Mouse (Mus musculus) midbrain, embryonic 10.5 days (tissue): ENCODE data around the gene Aox4. TPM values are rescaled to one million over a fixed set of nuclear protein-coding genes. Genes with fewer than 3 reads are reported as not detected.

Experiments used
- DNase-seq: peaks from one replicate; pipeline ENCODE4 v3.0.0-alpha.2; 2017; ENCODE audit warnings: low spot score
- H3K27ac ChIP-seq: fragments of 300-500 bp; sonication (generic); replicated peaks from 2 replicates; pipeline ENCODE4 v1.5.1; 2016; ENCODE audit warnings: mild to moderate bottlenecking
- H3K27me3 ChIP-seq: fragments of 300-500 bp; sonication (generic); 2 replicates; pipeline ENCODE4 v1.6.1; 2016; ENCODE audit warnings: low read depth, mild to moderate bottlenecking; ENCODE audit not compliant: poor library complexity, severe bottlenecking
- H3K36me3 ChIP-seq: fragments of 300-500 bp; sonication (generic); 2 replicates; pipeline ENCODE4 v1.6.1; 2016; ENCODE audit warnings: mild to moderate bottlenecking, moderate library complexity
- H3K4me1 ChIP-seq: fragments of 300-500 bp; sonication (generic); 2 replicates; pipeline ENCODE4 v1.6.1; 2016
- H3K4me3 ChIP-seq: fragments of 300-500 bp; sonication (generic); 2 replicates; pipeline ENCODE4 v1.5.1; 2016; ENCODE audit warnings: mild to moderate bottlenecking, moderate library complexity
- H3K9me3 ChIP-seq: fragments of 300-500 bp; sonication (generic); replicated peaks from 2 replicates; pipeline ENCODE4 v1.6.1; 2016; ENCODE audit warnings: mild to moderate bottlenecking
- WGBS: fragments of 180-500 bp; shearing (Covaris S2); methylation state at CpG from one replicate; pipeline ENCODE4 v1.1.7; 2016; 5-methylcytosine and 5-hydroxymethylcytosine counted together
- polyA plus RNA-seq: library from polyadenylated mRNA; unstranded; fragments of >200 nt; fragmentation: Nextera tagmentation; extraction: Ambion mirVana; gene quantifications from 2 replicates; pipeline ENCODE4 v1.2.1, GENCODE M21; 2016

Gene Aox4
- polyA plus RNA-seq, 1 experiment from 2014 or later, result 0.11 TPM

DNA sequence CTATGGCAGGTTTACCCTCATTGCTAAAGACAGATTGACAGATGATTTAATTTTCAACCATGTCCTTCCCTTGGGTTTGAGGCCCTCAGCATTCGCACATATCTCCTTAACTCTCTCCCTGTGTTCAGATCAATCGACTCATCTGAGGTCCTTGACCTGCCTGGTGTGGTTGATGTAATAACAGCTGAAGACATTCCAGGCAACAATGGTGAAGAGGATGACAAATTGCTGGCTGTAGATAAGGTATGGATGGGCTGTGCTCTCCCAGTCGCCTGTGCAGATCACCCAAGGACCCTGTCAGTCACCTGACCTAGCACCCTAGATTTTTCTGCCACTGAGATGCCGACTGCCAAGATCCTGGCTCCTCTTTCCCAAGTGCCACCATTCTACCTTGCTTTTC lies 99.7 kb downstream of the Aox4 start:
- Histone ChIP-seq H3K9me3 (no peaks in the 10 kb centered on the region), H3K4me3 (no peak overlapping the region), H3K27me3 (no peaks in the 10 kb centered on the region), H3K4me1 (no peaks in the 10 kb centered on the region), H3K27ac (no peak overlapping the region), H3K36me3 (no peaks in the 10 kb centered on the region)
- 83% methylated on average over 4 of the region's 4 CpGs for WGBS
- no peak for DNase-seq

DNA sequence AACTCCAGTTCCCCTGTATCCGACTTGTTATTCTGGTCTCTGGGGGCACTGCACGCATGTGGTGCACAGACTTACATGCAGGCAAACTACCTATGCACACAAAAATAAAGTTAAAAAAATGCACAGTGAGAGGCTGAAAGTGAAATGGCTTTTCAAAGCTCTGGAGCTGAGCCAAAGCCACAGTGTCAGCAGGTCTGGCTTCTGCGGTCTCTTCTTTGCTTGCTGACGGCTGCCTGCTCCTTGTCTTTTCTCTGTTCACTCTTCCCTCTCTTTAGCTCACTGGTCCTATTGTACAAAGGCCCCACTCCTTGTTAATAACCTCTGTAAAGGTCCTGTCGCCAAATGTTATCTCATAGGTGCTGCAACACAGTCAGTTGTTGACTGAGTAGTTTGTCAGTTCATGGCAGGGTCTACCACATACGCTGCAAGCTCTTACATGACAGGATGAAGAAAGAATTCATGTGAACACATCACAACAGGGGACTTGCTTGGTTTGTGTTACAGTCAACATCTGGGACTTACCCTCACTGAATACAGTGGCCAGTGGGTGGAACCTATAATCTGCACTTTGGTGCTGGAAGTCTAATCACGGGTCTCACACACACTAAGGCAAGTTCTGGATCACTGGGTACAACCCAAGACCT lies 101.1 kb downstream of the Aox4 start:
- DNase-seq, result no peak
- H3K27ac ChIP-seq, result no peak overlapping the region

DNA sequence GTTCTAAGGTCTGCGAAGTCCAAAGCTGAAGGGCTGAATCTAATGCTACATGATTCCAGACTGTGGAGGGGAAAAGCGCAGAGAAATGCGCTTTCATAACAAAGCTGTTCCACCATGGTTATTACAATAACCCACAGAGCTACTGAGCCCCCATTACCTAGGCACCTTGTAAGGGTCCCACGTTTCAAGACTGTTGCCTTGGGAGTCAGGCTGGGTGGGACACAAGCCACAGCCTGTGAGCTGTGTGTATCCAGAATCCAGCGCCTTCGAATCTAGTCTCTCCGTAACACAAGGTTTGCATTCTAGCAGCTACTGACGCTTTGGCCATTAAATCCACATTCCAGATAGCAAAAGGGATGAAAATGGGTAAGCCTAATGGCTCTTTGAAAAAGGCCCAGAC lies 103.0 kb downstream of the Aox4 start:
- WGBS, result 96% methylated on average over 8 of the region's 8 CpGs
- H3K27ac ChIP-seq, result no peak overlapping the region
- H3K27me3 ChIP-seq, result no peaks in the 10 kb centered on the region
- H3K4me3 ChIP-seq, result no peak overlapping the region
- no peaks in the 10 kb centered on the region for H3K36me3 ChIP-seq
- no peaks in the 10 kb centered on the region for H3K4me1 ChIP-seq
- no peak for DNase-seq
- no peaks in the 10 kb centered on the region for H3K9me3 ChIP-seq

More for the DNA sequence above, 101.1 kb downstream of the Aox4 start:
- H3K4me1 ChIP-seq, result no peaks in the 10 kb centered on the region
- no peaks in the 10 kb centered on the region for H3K36me3 ChIP-seq
- 87% methylated on average over 7 of the region's 7 CpGs for WGBS
- no peaks in the 10 kb centered on the region for H3K27me3 ChIP-seq
- no peak overlapping the region for H3K4me3 ChIP-seq
- no peaks in the 10 kb centered on the region for H3K9me3 ChIP-seq

DNA sequence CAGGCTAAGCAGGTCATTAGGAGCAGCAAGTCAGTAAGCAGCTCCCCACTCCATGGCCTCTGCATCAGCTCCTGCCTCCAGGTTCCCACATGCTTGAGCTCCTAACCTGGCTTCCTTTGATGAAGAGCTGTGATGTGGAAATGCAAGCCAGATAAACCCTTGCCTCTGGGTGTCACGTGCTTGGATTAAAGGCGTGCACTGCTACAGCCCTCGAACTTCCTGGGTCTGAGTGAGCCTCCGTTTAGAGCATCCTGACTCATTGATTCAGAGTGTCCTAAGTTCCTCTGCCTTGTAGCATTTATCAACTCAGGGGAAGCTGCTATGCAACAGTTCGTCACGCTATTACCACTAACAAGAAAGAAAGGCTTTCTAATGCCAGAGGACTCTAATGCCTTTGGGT lies 105.3 kb downstream of the Aox4 start:
- H3K27me3 ChIP-seq, result no peaks in the 10 kb centered on the region
- 75% methylated on average over 6 of the region's 6 CpGs for WGBS
- DNase-seq, result no peak
- H3K9me3 ChIP-seq, result no peaks in the 10 kb centered on the region
- H3K27ac ChIP-seq, result no peak overlapping the region
- no peak overlapping the region for H3K4me3 ChIP-seq
- H3K4me1 ChIP-seq, result no peaks in the 10 kb centered on the region
- H3K36me3 ChIP-seq, result no peaks in the 10 kb centered on the region

Other genes with a start within 250 kb of the Aox4 start
- 21.9 and 22.9 TPM in 2 replicates for gene Sgo2a, start 214.4 kb upstream of the Aox4 start, polyA plus RNA-seq
- gene Kctd18, start 191.4 kb upstream of the Aox4 start, polyA plus RNA-seq, result 18.8 and 18.9 TPM in 2 replicates
- 0.02 and 0.07 TPM in 2 replicates for gene Aox1, start 180.5 kb upstream of the Aox4 start, polyA plus RNA-seq
- gene Aox3, start 97.3 kb upstream of the Aox4 start, polyA plus RNA-seq, result 0.12 and 0.24 TPM in 2 replicates
- gene Aox2, start 67.9 kb downstream of the Aox4 start, polyA plus RNA-seq, result not detected in 2 replicates
- gene Bzw1, start 182.5 kb downstream of the Aox4 start, polyA plus RNA-seq, result 454 and 464 TPM in 2 replicates
- 123 and 145 TPM in 2 replicates for gene Clk1, start 213.7 kb downstream of the Aox4 start, polyA plus RNA-seq
- gene Nif3l1, start 234.8 kb downstream of the Aox4 start, polyA plus RNA-seq, result 70.8 and 76.7 TPM in 2 replicates
- gene Ppil3, start 235.1 kb downstream of the Aox4 start, polyA plus RNA-seq, result 57.4 and 62.5 TPM in 2 replicates